Mouse (Mus musculus): ENCODE measurements around the gene Gpr171.
"Not testable (repeated sequence)": the region's sequence is repeated elsewhere in the genome, so short reads cannot be mapped to it uniquely, and the experiment has no call there.

Gene Gpr171

GRCm38 (mm10) chr3:59101218-59101986, at the start of gene Gpr171:
Gene Gpr171 (minus strand): TSS chr3:59101821.
- no peak for DNase-seq (ENCODE audit: extremely low spot score, low read depth, low spot score)

- no peak for DNase-seq (ENCODE audit: extremely low spot score, low read depth, low spot score)
These were observed 49.0 kb upstream of the Gpr171 start for GRCm38 (mm10) chr3:59150624-59151023.

GRCm38 (mm10) chr3:59149646-59150045, 48.0 kb upstream of the Gpr171 start:
- DNase-seq (ENCODE audit: extremely low spot score, low read depth, low spot score) = no peak

GRCm38 (mm10) chr3:59145194-59145593, 43.6 kb upstream of the Gpr171 start:
- DNase-seq (ENCODE audit: extremely low spot score, low read depth, low spot score) = no peak

GRCm38 (mm10) chr3:59141507-59142305, 40.1 kb upstream of the Gpr171 start:
- DNase-seq (ENCODE audit: extremely low spot score, low read depth, low spot score) = no peak

- not testable (repeated sequence) for DNase-seq (ENCODE audit: extremely low spot score, low read depth, low spot score)
These were observed 39.3 kb upstream of the Gpr171 start for GRCm38 (mm10) chr3:59140941-59141340.

GRCm38 (mm10) chr3:59140115-59140514, 38.5 kb upstream of the Gpr171 start:
- no peak for DNase-seq (ENCODE audit: extremely low spot score, low read depth, low spot score)

- DNase-seq (ENCODE audit: extremely low spot score, low read depth, low spot score) = no peak
These were observed 38.0 kb upstream of the Gpr171 start for GRCm38 (mm10) chr3:59139651-59140051.

GRCm38 (mm10) chr3:59138946-59139468, 37.4 kb upstream of the Gpr171 start:
- no peak for DNase-seq (ENCODE audit: extremely low spot score, low read depth, low spot score)

- DNase-seq (ENCODE audit: extremely low spot score, low read depth, low spot score) = no peak
These were observed 34.5 kb upstream of the Gpr171 start for GRCm38 (mm10) chr3:59135911-59136653.

GRCm38 (mm10) chr3:59133189-59133588, 31.6 kb upstream of the Gpr171 start:
- no peak for DNase-seq (ENCODE audit: extremely low spot score, low read depth, low spot score)

- no peak for DNase-seq (ENCODE audit: extremely low spot score, low read depth, low spot score)
These were observed 30.3 kb upstream of the Gpr171 start for GRCm38 (mm10) chr3:59131966-59132365.

GRCm38 (mm10) chr3:59131081-59131480, 29.5 kb upstream of the Gpr171 start:
- no peak for DNase-seq (ENCODE audit: extremely low spot score, low read depth, low spot score)

- DNase-seq (ENCODE audit: extremely low spot score, low read depth, low spot score) = no peak
These were observed 28.8 kb upstream of the Gpr171 start for GRCm38 (mm10) chr3:59130431-59130830.

GRCm38 (mm10) chr3:59129547-59129946, 27.9 kb upstream of the Gpr171 start:
- no peak for DNase-seq (ENCODE audit: extremely low spot score, low read depth, low spot score)

GRCm38 (mm10) chr3:59128681-59129080, 27.1 kb upstream of the Gpr171 start:
- no peak for DNase-seq (ENCODE audit: extremely low spot score, low read depth, low spot score)

GRCm38 (mm10) chr3:59125783-59126555, 24.3 kb upstream of the Gpr171 start:
- DNase-seq (ENCODE audit: extremely low spot score, low read depth, low spot score) = no peak

- DNase-seq (ENCODE audit: extremely low spot score, low read depth, low spot score) = no peak
These were observed 23.4 kb upstream of the Gpr171 start for GRCm38 (mm10) chr3:59125022-59125421.

- no peak for DNase-seq (ENCODE audit: extremely low spot score, low read depth, low spot score)
These were observed 20.3 kb upstream of the Gpr171 start for GRCm38 (mm10) chr3:59121780-59122449.
